Mouse (Mus musculus) retina, adult 2 months (tissue): ENCODE measurements at regions not wholly inside any gene's neighbourhood (a gene's known extent, or its start where the extent isn't known, plus 50 kb on each side); places are given as distances from the start of the nearest gene placed in this dataset.

Experiments used
- DNase-seq: peaks from one replicate; pipeline ENCODE4 v3.0.0-alpha.2; 2012; ENCODE audit warnings: low read depth, low spot score

- no peak for DNase-seq
Observed at GRCm38 (mm10) chr16:27138384-27138783, 146.9 kb upstream of the Gmnc start.

DNA sequence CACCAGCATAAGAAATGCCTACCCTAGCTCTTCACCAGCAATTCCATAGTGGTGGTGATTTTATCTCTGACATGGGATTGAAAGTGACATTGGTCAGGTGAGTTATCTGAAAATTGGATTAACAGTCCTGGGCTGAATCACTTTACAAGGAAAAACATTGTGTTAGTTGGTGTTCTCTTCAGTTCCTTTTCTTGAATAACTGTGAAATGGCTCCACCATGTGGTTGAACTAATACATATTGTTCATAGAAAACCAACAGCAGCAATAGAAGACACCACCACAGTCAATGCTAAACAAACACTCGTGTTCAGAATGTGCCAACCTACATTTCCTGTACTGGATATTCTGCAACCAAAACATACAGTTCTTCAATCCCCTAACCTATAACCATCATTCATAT, 147.5 kb upstream of the Gmnc start:
- peak; percentile 22 for DNase-seq

DNA sequence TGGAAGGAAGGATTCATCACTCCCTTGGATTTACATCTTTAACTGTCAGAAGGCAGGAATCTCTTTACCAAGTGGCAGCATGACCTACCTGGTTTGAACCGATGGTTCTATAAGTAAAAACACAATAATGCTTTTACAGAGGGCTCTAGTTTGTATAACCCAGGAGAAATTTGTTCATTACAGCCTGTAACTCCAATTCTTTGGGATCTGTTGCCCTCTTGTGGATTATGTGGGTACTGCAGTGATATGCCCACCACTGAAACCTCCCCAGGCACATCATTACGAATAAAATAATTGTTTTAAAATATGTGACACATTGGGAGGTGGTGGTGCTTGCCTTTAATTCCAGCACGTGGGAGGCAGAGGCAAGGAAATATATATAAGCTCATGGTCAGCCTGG, 148.6 kb upstream of the Gmnc start:
- DNase-seq, result peak; percentile 15

GRCm38 (mm10) chr16:27155805-27156204, 151.5 kb upstream of the Ostn start:
- no peak for DNase-seq

DNA sequence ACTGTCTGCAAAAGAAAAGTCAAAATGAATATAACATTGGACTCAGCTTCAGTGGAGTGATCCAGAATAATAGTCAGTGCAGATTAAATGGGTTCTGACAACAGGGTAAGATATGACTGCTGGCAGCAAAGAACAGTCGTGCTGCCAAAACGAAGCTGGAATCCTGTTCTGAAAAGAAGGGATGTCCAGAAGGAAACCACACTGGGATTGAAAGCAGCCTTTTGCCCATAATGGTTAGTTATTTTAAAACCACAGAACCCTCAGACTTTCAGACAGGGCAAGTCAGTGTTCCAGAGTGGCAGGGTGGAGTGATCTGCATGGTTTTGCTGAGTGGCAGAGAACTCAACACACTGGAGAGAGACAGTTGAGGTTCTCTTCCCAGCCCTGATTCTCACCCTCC, 111.6 kb upstream of the Ostn start:
- no peak for DNase-seq
